In the genomic region with DNA sequence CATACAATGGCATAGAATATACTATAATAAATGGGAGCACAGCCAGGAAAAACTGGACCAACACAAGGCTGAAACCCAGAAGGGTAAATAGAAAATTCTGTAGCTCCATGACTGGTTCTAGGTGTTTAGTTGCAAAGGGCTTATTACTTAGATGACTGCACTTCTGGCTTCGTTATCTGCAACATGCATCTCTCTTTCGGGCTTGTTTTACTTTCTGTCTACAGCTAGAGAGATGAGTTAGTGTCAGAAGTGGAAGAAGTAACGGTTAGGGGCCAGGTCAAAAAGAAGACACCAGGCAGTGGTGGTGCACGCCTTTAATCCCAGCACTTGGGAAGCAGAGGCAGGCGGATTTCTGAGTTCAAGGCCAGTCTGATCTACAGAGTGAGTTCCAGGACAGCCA, we compare ENCODE assay signal across 22 mouse cellular contexts. TPM values are rescaled to one million over a fixed set of nuclear protein-coding genes. Genes with fewer than 3 reads are reported as not detected.
DNase-seq lines count a peak whose midpoint lies in the region; ATAC-seq and TF ChIP-seq lines count a peak whose summit lies in the region.
"Had no signal": no experiment of that assay in that cellular context is flagged by ENCODE, and none has a peak within 500 bp of the region (broad histone marks: within the 10 kb centered on the region; RNA-seq: fewer than 3 reads in every experiment).

No protein-coding gene starts in this region.

- WGBS in forebrain, embryonic 14.5 days = 89% methylated on average over 5 of the region's 5 CpGs
- WGBS in intestine, postnatal 0 days = 94% methylated on average over 5 of the region's 5 CpGs

- H3K9ac ChIP-seq in forebrain, embryonic 14.5 days (ENCODE audit: low read length) = no peak overlapping the region
- no peak overlapping the region for H3K9ac ChIP-seq in intestine, postnatal 0 days (ENCODE audit: low read depth, low read length)
- H3K9ac ChIP-seq: embryonic facial prominence, embryonic 12.5 days; forebrain, embryonic 13.5 days had no signal

- no peak overlapping the region for H3K27ac ChIP-seq in forebrain, embryonic 14.5 days (ENCODE audit: low read depth, low read length)
- no peak overlapping the region for H3K27ac ChIP-seq in intestine, postnatal 0 days (ENCODE audit: low read depth, low read length)
- H3K27ac ChIP-seq: embryonic facial prominence, embryonic 10.5 days; embryonic facial prominence, embryonic 12.5 days had no signal

- H3K4me1 ChIP-seq in G1E (ENCODE audit: insufficient read depth, low read depth, low read length) = peaks cover 61% of the 10 kb centered on the region
- no peaks in the 10 kb centered on the region for H3K4me1 ChIP-seq in forebrain, embryonic 14.5 days (ENCODE audit: control insufficient read depth, insufficient read depth, low read length)
- H3K4me1 ChIP-seq in intestine, postnatal 0 days (replicated peaks; ENCODE audit: control insufficient read depth, insufficient read depth, low read length) = no peaks in the 10 kb centered on the region; the same call in 1 of the 2 replicates
- H3K4me1 ChIP-seq: embryonic facial prominence, embryonic 10.5 days; embryonic facial prominence, embryonic 12.5 days; forebrain, embryonic 13.5 days had no signal

- no peaks in the 10 kb centered on the region for H3K9me3 ChIP-seq in G1E (replicated peaks)
- no peaks in the 10 kb centered on the region for H3K9me3 ChIP-seq in forebrain, embryonic 14.5 days (replicated peaks; ENCODE audit: control insufficient read depth, low read length)
- H3K9me3 ChIP-seq in intestine, postnatal 0 days (ENCODE audit: control insufficient read depth) = no peaks in the 10 kb centered on the region
- H3K9me3 ChIP-seq: embryonic facial prominence, embryonic 10.5 days; embryonic facial prominence, embryonic 12.5 days; forebrain, embryonic 13.5 days had no signal

- no peak overlapping the region for H3K4me2 ChIP-seq in forebrain, embryonic 14.5 days (ENCODE audit: low read length)
- H3K4me2 ChIP-seq in intestine, postnatal 0 days (replicated peaks; ENCODE audit: low read depth) = no peak overlapping the region
- H3K4me2 ChIP-seq: embryonic facial prominence, embryonic 12.5 days; forebrain, embryonic 13.5 days had no signal

- H3K36me3 ChIP-seq in G1E (replicated peaks) = peaks cover 67% of the 10 kb centered on the region
- H3K36me3 ChIP-seq in forebrain, embryonic 14.5 days (ENCODE audit: control insufficient read depth, insufficient read depth, low read length) = 0 out of 2 replicates have a peak, but pooled peaks cover 3% of the 10 kb centered on the region
- H3K36me3 ChIP-seq in intestine, postnatal 0 days (ENCODE audit: control insufficient read depth, insufficient read depth) = 0 out of 2 replicates have a peak, but pooled peaks cover 4% of the 10 kb centered on the region
- H3K36me3 ChIP-seq: embryonic facial prominence, embryonic 12.5 days had no signal

- H3K4me3 ChIP-seq in G1E (ENCODE audit: low read depth, low read length) = no peak overlapping the region
- no peak overlapping the region for H3K4me3 ChIP-seq in forebrain, embryonic 14.5 days (ENCODE audit: low read depth, low read length)
- H3K4me3 ChIP-seq in intestine, postnatal 0 days (ENCODE audit: low read depth, low read length) = no peak overlapping the region
- H3K4me3 ChIP-seq: embryonic facial prominence, embryonic 10.5 days; embryonic facial prominence, embryonic 12.5 days; forebrain, embryonic 13.5 days had no signal

- no peaks in the 10 kb centered on the region for H3K27me3 ChIP-seq in G1E (ENCODE audit: insufficient read depth, low read length)
- H3K27me3 ChIP-seq in forebrain, embryonic 14.5 days (replicated peaks; ENCODE audit: control insufficient read depth, insufficient read depth, low read length) = no peaks in the 10 kb centered on the region
- H3K27me3 ChIP-seq in intestine, postnatal 0 days (replicated peaks; ENCODE audit: control insufficient read depth, insufficient read depth, low read length) = no peaks in the 10 kb centered on the region
- H3K27me3 ChIP-seq: CH12.LX; embryonic facial prominence, embryonic 12.5 days; forebrain, embryonic 13.5 days; Patski had no signal

- no peak for TF ChIP-seq CTCF in G1E (IDR thresholded peaks at IDR 0.05; ENCODE audit: low read depth, low read length)
- TF ChIP-seq CTCF in intestine, postnatal 0 days (IDR thresholded peaks at IDR 0.05; ENCODE audit: low read depth) = no peak

- DNase-seq in CD4-positive, CD25-positive, alpha-beta regulatory T cell, adult 2 months (ENCODE audit: low read depth, low spot score) = peak; percentile 37
- no peak for DNase-seq in G1E (ENCODE audit: low spot score)
- no peak for DNase-seq in forebrain, embryonic 14.5 days (ENCODE audit: low spot score)
- no peak for DNase-seq in urinary bladder, adult 18-20 months (ENCODE audit: low spot score in 2 of 2)
- DNase-seq: adrenal gland, adult 2 months; adrenal gland, postnatal 10 days; adrenal gland, postnatal 25 days; cerebellum, adult 11 months; cerebellum, adult 18-20 months; cerebellum, adult 8-10 months; cerebellum, postnatal 10 days; cerebellum, postnatal 25 days had no signal

- peak; percentile 56; the same call in 1 of the 2 replicates for ATAC-seq in G1E (ENCODE audit: extremely low read depth, insufficient number of reproducible peaks, low FRiP score, poor library complexity, severe bottlenecking)
- peak; percentile 50 for ATAC-seq in activated CD4-positive, CD25-positive, alpha-beta regulatory T cell, adult 4 months
- peak; percentile 41 for ATAC-seq in megakaryocyte-erythroid progenitor cell, adult 5-6 weeks (replicated peaks; ENCODE audit: low FRiP score, low TSS enrichment, poor library complexity, severe bottlenecking)
- ATAC-seq in forebrain, embryonic 14.5 days = no peak
- ATAC-seq in intestine, postnatal 0 days = no peak
- no peak for ATAC-seq in frontal cortex, adult (ENCODE audit: low TSS enrichment)
- ATAC-seq: forebrain, embryonic 13.5 days; forebrain, embryonic 16.5 days; Patski had no signal

RNA-seq across cellular contexts. Expression of gene Pan3, which starts 46.1 kb away (rescaled TPM):
- total RNA-seq in G1E (2014; fragmentation: Nextera tagmentation) (618 and 666 TPM in 2 replicates), G1E (2017) (179 and 200 TPM in 2 replicates)
- 30.7 and 32.3 TPM in 2 replicates for polyA plus RNA-seq in G1E (2012)
- 100 to 1,000 TPM; 135 to 188 TPM for polyA plus RNA-seq in activated CD4-positive, CD25-positive, alpha-beta regulatory T cell, adult 4 months (2017; shearing (Covaris generic))
- total RNA-seq in megakaryocyte-erythroid progenitor cell, adult 5-6 weeks (2014; fragmentation: Nextera tagmentation) = 279 and 362 TPM in 2 replicates
- 189 and 195 TPM in 2 replicates for total RNA-seq in megakaryocyte-erythroid progenitor cell, adult 5-6 weeks (2017)
- polyA plus RNA-seq in forebrain, embryonic 14.5 days (2014; fragmentation: Nextera tagmentation; extraction: Ambion mirVana) = 39.7 and 52.6 TPM in 2 replicates
- 40.3 and 46.4 TPM in 2 replicates for polyA plus RNA-seq in intestine, postnatal 0 days (2015; fragmentation: Nextera tagmentation; extraction: Ambion mirVana)

Comparison
In these comparisons a context has a peak if more than half of its experiments do, and no peak if none do; other contexts are left out.
1. ATAC-seq: peak in G1E (single experiment), activated CD4-positive, CD25-positive, alpha-beta regulatory T cell, adult 4 months (single experiment) and megakaryocyte-erythroid progenitor cell, adult 5-6 weeks (single experiment); none in forebrain, embryonic 14.5 days (single experiment), intestine, postnatal 0 days (single experiment) and frontal cortex, adult (single experiment).